Comparison of ENCODE assay signal across 12 mouse cellular contexts in genomic region chr19:15829158-15829557, GRCm38 (mm10).
DNase-seq lines count a peak whose midpoint lies in the region; ATAC-seq and TF ChIP-seq lines count a peak whose summit lies in the region.
"Had no signal": no experiment of that assay in that cellular context is flagged by ENCODE, and none has a peak within 500 bp of the region (broad histone marks: within the 10 kb centered on the region; RNA-seq: fewer than 3 reads in every experiment).

No protein-coding gene starts in this region.

- no peak overlapping the region for H3K4me2 ChIP-seq in liver, postnatal 0 days (ENCODE audit: low read depth, low read length)
- H3K4me2 ChIP-seq in liver, embryonic 11.5 days = no peak overlapping the region
- no peak overlapping the region for H3K4me2 ChIP-seq in lung, embryonic 15.5 days
- H3K4me2 ChIP-seq in heart, embryonic 12.5 days = no peak overlapping the region
- no peak overlapping the region for H3K4me2 ChIP-seq in hindbrain, embryonic 13.5 days
- H3K4me2 ChIP-seq: hindbrain, embryonic 14.5 days had no signal

- no peaks in the 10 kb centered on the region for H3K27me3 ChIP-seq in liver, postnatal 0 days (ENCODE audit: insufficient read depth, low read length)
- no peaks in the 10 kb centered on the region for H3K27me3 ChIP-seq in liver, embryonic 11.5 days (replicated peaks; ENCODE audit: control insufficient read depth, insufficient read depth, low read length)
- no peaks in the 10 kb centered on the region for H3K27me3 ChIP-seq in lung, embryonic 15.5 days
- H3K27me3 ChIP-seq in spleen, adult 2 months (ENCODE audit: control insufficient read depth, insufficient read depth, low read length) = no peaks in the 10 kb centered on the region
- no peaks in the 10 kb centered on the region for H3K27me3 ChIP-seq in heart, embryonic 12.5 days (replicated peaks)
- no peaks in the 10 kb centered on the region for H3K27me3 ChIP-seq in hindbrain, embryonic 13.5 days

- no peaks in the 10 kb centered on the region for H3K36me3 ChIP-seq in liver, postnatal 0 days (replicated peaks; ENCODE audit: insufficient read depth, low read length)
- no peaks in the 10 kb centered on the region for H3K36me3 ChIP-seq in liver, embryonic 11.5 days (ENCODE audit: control insufficient read depth, insufficient read depth, low read length)
- H3K36me3 ChIP-seq in lung, embryonic 15.5 days = no peaks in the 10 kb centered on the region
- H3K36me3 ChIP-seq in spleen, adult 2 months (ENCODE audit: control insufficient read depth, insufficient read depth, low read length) = no peaks in the 10 kb centered on the region
- no peaks in the 10 kb centered on the region for H3K36me3 ChIP-seq in heart, embryonic 12.5 days
- no peaks in the 10 kb centered on the region for H3K36me3 ChIP-seq in hindbrain, embryonic 13.5 days
- H3K36me3 ChIP-seq: heart, embryonic 10.5 days had no signal

- TF ChIP-seq POLR2A in bone marrow macrophage, adult 2 months (IDR thresholded peaks at IDR 0.05; ENCODE audit: borderline replicate concordance, low read depth, low read length) = no peak
- TF ChIP-seq POLR2A in spleen, adult 2 months (IDR thresholded peaks at IDR 0.05; ENCODE audit: low read depth, low read length) = no peak

- no peak for TF ChIP-seq EP300 in liver, postnatal 0 days (IDR thresholded peaks at IDR 0.05; ENCODE audit: low read depth)

- no peak for TF ChIP-seq CTCF in liver, postnatal 0 days (IDR thresholded peaks at IDR 0.05; ENCODE audit: low read depth)
- no peak for TF ChIP-seq CTCF in bone marrow macrophage, adult 2 months (IDR thresholded peaks at IDR 0.05; ENCODE audit: low read depth, low read length)
- no peak for TF ChIP-seq CTCF in spleen, adult 2 months (IDR thresholded peaks at IDR 0.05; ENCODE audit: extremely low read depth, insufficient read depth, insufficient read length, insufficient replicate concordance)

- H3K4me1 ChIP-seq in liver, postnatal 0 days (ENCODE audit: insufficient read depth) = peaks cover 4% of the 10 kb centered on the region
- H3K4me1 ChIP-seq in liver, embryonic 11.5 days (replicated peaks; ENCODE audit: control insufficient read depth, insufficient read depth, low read length) = no peaks in the 10 kb centered on the region
- H3K4me1 ChIP-seq in bone marrow macrophage, adult 2 months (ENCODE audit: control insufficient read depth, insufficient read depth, low read length) = peaks cover 21% of the 10 kb centered on the region
- H3K4me1 ChIP-seq in lung, embryonic 15.5 days = peaks cover 12% of the 10 kb centered on the region; the same call in 1 of the 2 replicates
- H3K4me1 ChIP-seq in spleen, adult 2 months (ENCODE audit: control insufficient read depth, insufficient read depth, insufficient read length) = peaks cover 17% of the 10 kb centered on the region; the same call in 1 of the 2 replicates
- H3K4me1 ChIP-seq in heart, embryonic 12.5 days (replicated peaks) = no peaks in the 10 kb centered on the region
- H3K4me1 ChIP-seq in hindbrain, embryonic 13.5 days (replicated peaks) = no peaks in the 10 kb centered on the region
- H3K4me1 ChIP-seq: heart, embryonic 10.5 days had no signal

- no peaks in the 10 kb centered on the region for H3K9me3 ChIP-seq in liver, postnatal 0 days (ENCODE audit: low read length)
- H3K9me3 ChIP-seq in liver, embryonic 11.5 days (ENCODE audit: control insufficient read depth, low read length) = no peaks in the 10 kb centered on the region
- H3K9me3 ChIP-seq in lung, embryonic 15.5 days = no peaks in the 10 kb centered on the region
- no peaks in the 10 kb centered on the region for H3K9me3 ChIP-seq in heart, embryonic 12.5 days (replicated peaks)
- H3K9me3 ChIP-seq in hindbrain, embryonic 13.5 days = no peaks in the 10 kb centered on the region
- H3K9me3 ChIP-seq: heart, embryonic 10.5 days had no signal

- DNase-seq in liver, postnatal 0 days = peak; percentile 22
- DNase-seq in liver, embryonic 11.5 days (ENCODE audit: low spot score) = no peak
- DNase-seq in spleen, adult 2 months (ENCODE audit: low read depth in 1 of 2, low spot score in 2 of 2) = peak; percentile 57 to 62
- DNase-seq: adrenal gland, postnatal 36 days; cerebellum, adult 2 months had no signal

- no peak overlapping the region for H3K4me3 ChIP-seq in liver, postnatal 0 days (ENCODE audit: low read depth, low read length)
- no peak overlapping the region for H3K4me3 ChIP-seq in liver, embryonic 11.5 days (ENCODE audit: low read depth, low read length)
- no peak overlapping the region for H3K4me3 ChIP-seq in bone marrow macrophage, adult 2 months (ENCODE audit: insufficient read depth, low read length)
- H3K4me3 ChIP-seq in lung, embryonic 15.5 days = no peak overlapping the region
- H3K4me3 ChIP-seq in spleen, adult 2 months (ENCODE audit: extremely low read depth, insufficient read depth, insufficient read length) = no peak overlapping the region
- H3K4me3 ChIP-seq in heart, embryonic 12.5 days = no peak overlapping the region
- no peak overlapping the region for H3K4me3 ChIP-seq in hindbrain, embryonic 13.5 days
- H3K4me3 ChIP-seq: heart, embryonic 10.5 days; myocyte had no signal

- no peak overlapping the region for H3K9ac ChIP-seq in liver, postnatal 0 days (replicated peaks)
- H3K9ac ChIP-seq in liver, embryonic 11.5 days (ENCODE audit: low read depth, low read length) = no peak overlapping the region
- no peak overlapping the region for H3K9ac ChIP-seq in lung, embryonic 15.5 days
- no peak overlapping the region for H3K9ac ChIP-seq in heart, embryonic 12.5 days
- H3K9ac ChIP-seq in hindbrain, embryonic 13.5 days = no peak overlapping the region
- H3K9ac ChIP-seq: hindbrain, embryonic 14.5 days had no signal

- peak overlapping the region; percentile 71 for H3K27ac ChIP-seq in liver, postnatal 0 days (ENCODE audit: low read depth)
- no peak overlapping the region for H3K27ac ChIP-seq in liver, embryonic 11.5 days (ENCODE audit: low read depth, low read length)
- peak overlapping the region; percentile 81 for H3K27ac ChIP-seq in bone marrow macrophage, adult 2 months (ENCODE audit: insufficient read depth, low read depth, low read length)
- H3K27ac ChIP-seq in lung, embryonic 15.5 days = peak overlapping the region; percentile 35
- H3K27ac ChIP-seq in spleen, adult 2 months (ENCODE audit: insufficient read depth, low read length) = peak overlapping the region; percentile 90
- H3K27ac ChIP-seq in heart, embryonic 12.5 days (ENCODE audit: poor library complexity, severe bottlenecking) = no peak overlapping the region
- H3K27ac ChIP-seq in hindbrain, embryonic 13.5 days = no peak overlapping the region
- H3K27ac ChIP-seq: heart, embryonic 10.5 days; hindbrain, embryonic 14.5 days had no signal

- ATAC-seq in liver, postnatal 0 days = peak; percentile 36; the same call in 1 of the 2 replicates
- ATAC-seq in liver, embryonic 11.5 days (replicated peaks; ENCODE audit: low FRiP score) = no peak
- peak; percentile 70; the same call in 1 of the 2 replicates for ATAC-seq in lung, embryonic 15.5 days (ENCODE audit: borderline replicate concordance, extremely low read depth, low FRiP score, low TSS enrichment)
- no peak for ATAC-seq in heart, embryonic 12.5 days (ENCODE audit: insufficient number of reproducible peaks, low FRiP score)
- no peak for ATAC-seq in hindbrain, embryonic 13.5 days (ENCODE audit: low FRiP score)

- WGBS in liver, postnatal 0 days (ENCODE audit: insufficient replicate concordance) = 43% methylated on average over 5 of the region's 5 CpGs
- 66% methylated on average over 5 of the region's 5 CpGs for WGBS in liver, embryonic 11.5 days
- 38% methylated on average over 5 of the region's 5 CpGs for WGBS in lung, embryonic 15.5 days
- WGBS in spleen, adult 2 months = 27% methylated on average over 5 of the region's 5 CpGs
- 71% methylated on average over 5 of the region's 5 CpGs for WGBS in heart, embryonic 12.5 days
- WGBS in hindbrain, embryonic 13.5 days = 76% methylated on average over 5 of the region's 5 CpGs

Comparison
In these comparisons a context has a peak if more than half of its experiments do, and no peak if none do; other contexts are left out.
1. ATAC-seq: peak in liver, postnatal 0 days (single experiment) and lung, embryonic 15.5 days (single experiment); none in liver, embryonic 11.5 days (single experiment), heart, embryonic 12.5 days (single experiment) and hindbrain, embryonic 13.5 days (single experiment).
2. H3K27ac ChIP-seq: peak in liver, postnatal 0 days (single experiment), bone marrow macrophage, adult 2 months (single experiment), lung, embryonic 15.5 days (single experiment) and spleen, adult 2 months (single experiment); none in liver, embryonic 11.5 days (single experiment), heart, embryonic 12.5 days (single experiment) and hindbrain, embryonic 13.5 days (single experiment).